Mouse (Mus musculus): ENCODE measurements at regions not wholly inside any gene's neighbourhood (a gene's known extent, or its start where the extent isn't known, plus 50 kb on each side); places are given as distances from the start of the nearest gene placed in this dataset.
"Not testable (repeated sequence)": the region's sequence is repeated elsewhere in the genome, so short reads cannot be mapped to it uniquely, and the experiment has no call there.

- DNase-seq (ENCODE audit: low spot score), result no peak
Measured at GRCm38 (mm10) chr16:86932765-86933164, 421.2 kb upstream of the N6amt1 start.

- no peak for DNase-seq (ENCODE audit: low spot score)
Measured at GRCm38 (mm10) chr16:86897967-86898710, 455.8 kb upstream of the N6amt1 start.

GRCm38 (mm10) chr16:86894982-86895381, 459.0 kb upstream of the N6amt1 start:
- no peak for DNase-seq (ENCODE audit: low spot score)

GRCm38 (mm10) chr16:86894333-86894732, 459.7 kb upstream of the N6amt1 start:
- no peak for DNase-seq (ENCODE audit: low spot score)

GRCm38 (mm10) chr16:86888421-86888820, 465.6 kb upstream of the N6amt1 start:
- no peak for DNase-seq (ENCODE audit: low spot score)

- no peak for DNase-seq (ENCODE audit: low spot score)
Measured at GRCm38 (mm10) chr16:86887605-86888004, 466.4 kb upstream of the N6amt1 start.

- no peak for DNase-seq (ENCODE audit: low spot score)
Measured at GRCm38 (mm10) chr16:86883862-86884261, 470.1 kb upstream of the N6amt1 start.

- no peak for DNase-seq (ENCODE audit: low spot score)
Measured at GRCm38 (mm10) chr16:86882529-86882928, 471.5 kb upstream of the N6amt1 start.

- DNase-seq (ENCODE audit: low spot score), result no peak
Measured at GRCm38 (mm10) chr16:86881583-86881982, 472.4 kb upstream of the N6amt1 start.

GRCm38 (mm10) chr16:86860828-86861227, 493.2 kb upstream of the N6amt1 start:
- no peak for DNase-seq (ENCODE audit: low spot score)

- no peak for DNase-seq (ENCODE audit: low spot score)
Measured at GRCm38 (mm10) chr16:86855891-86856290, 498.1 kb upstream of the N6amt1 start.

- no peak for DNase-seq (ENCODE audit: low spot score)
Measured at GRCm38 (mm10) chr16:86855312-86855711, 498.7 kb upstream of the N6amt1 start.

- DNase-seq (ENCODE audit: low spot score), result no peak
Measured at GRCm38 (mm10) chr16:86853398-86853797, 500.6 kb upstream of the N6amt1 start.

GRCm38 (mm10) chr16:86838457-86839337, 515.3 kb upstream of the N6amt1 start:
- no peak for DNase-seq (ENCODE audit: low spot score)

GRCm38 (mm10) chr16:86827645-86828044, 526.3 kb upstream of the N6amt1 start:
- no peak for DNase-seq (ENCODE audit: low spot score)

GRCm38 (mm10) chr16:86826641-86827040, 527.3 kb upstream of the N6amt1 start:
- no peak for DNase-seq (ENCODE audit: low spot score)

GRCm38 (mm10) chr16:86823496-86823895, 530.5 kb upstream of the N6amt1 start:
- DNase-seq (ENCODE audit: low spot score), result no peak

GRCm38 (mm10) chr16:86821586-86821985, 532.4 kb upstream of the N6amt1 start:
- DNase-seq (ENCODE audit: low spot score), result no peak

GRCm38 (mm10) chr16:86818639-86819038, 535.3 kb upstream of the N6amt1 start:
- DNase-seq (ENCODE audit: low spot score), result not testable (repeated sequence)

- no peak for DNase-seq (ENCODE audit: low spot score)
Measured at GRCm38 (mm10) chr16:86816763-86817593, 537.0 kb upstream of the N6amt1 start.

- no peak for DNase-seq (ENCODE audit: low spot score)
Measured at GRCm38 (mm10) chr16:86816006-86816405, 538.0 kb upstream of the N6amt1 start.

GRCm38 (mm10) chr16:86812692-86813091, 541.3 kb upstream of the N6amt1 start:
- DNase-seq (ENCODE audit: low spot score), result no peak

All from left cerebral cortex, adult 11 months (tissue).